Mouse (Mus musculus): ENCODE measurements around the gene Ppp1r1b.

- TF ChIP-seq FLI1 (IDR thresholded peaks at IDR 0.05; ENCODE audit: low read length) = no peak
- no peak for TF ChIP-seq GATA1 (IDR thresholded peaks at IDR 0.05; ENCODE audit: borderline replicate concordance, low read length)
Observed at GRCm38 (mm10) chr11:98330745-98331204, 17.4 kb upstream of the Ppp1r1b start.

Data from megakaryocyte, embryonic 14.5 days (primary cell).